Mouse (Mus musculus) embryo, embryonic 10.5 days (tissue): ENCODE results near the gene Olfr449.

ENCODE experiments used
- DNase-seq: peaks from one replicate; pipeline ENCODE4 v3.0.0-alpha.2; 2015; ENCODE audit warnings: low spot score

Olfr449 gene

GRCm38 (mm10) chr6:42834084-42834483 lies at the start of gene Olfr449:
Gene Olfr449 (plus strand): TSS chr6:42834384.
- DNase-seq = no peak

- no peak for DNase-seq
Observed at GRCm38 (mm10) chr6:42784793-42785192, 49.4 kb upstream of the Olfr449 start, which contains the start of gene Olfr452. Gene Olfr452 (plus strand): TSS chr6:42785093.

- DNase-seq = peak; percentile 2
Observed at GRCm38 (mm10) chr6:42790247-42790948, 43.8 kb upstream of the Olfr449 start.

GRCm38 (mm10) chr6:42790949-42791556 lies 43.1 kb upstream of the Olfr449 start:
- DNase-seq = no peak

GRCm38 (mm10) chr6:42794982-42795381 lies 39.2 kb upstream of the Olfr449 start:
- no peak for DNase-seq

- no peak for DNase-seq
Observed at GRCm38 (mm10) chr6:42811639-42812038, 22.5 kb upstream of the Olfr449 start, which contains the start of gene Olfr450. Gene Olfr450 (plus strand): TSS chr6:42811939.

- peak; percentile 83 for DNase-seq
Observed at GRCm38 (mm10) chr6:42860222-42860819, 26.1 kb downstream of the Olfr449 start.

- no peak for DNase-seq
Observed at GRCm38 (mm10) chr6:42869695-42870094, 35.5 kb downstream of the Olfr449 start.

- no peak for DNase-seq
Observed at GRCm38 (mm10) chr6:42876323-42876722, 42.1 kb downstream of the Olfr449 start.
